Mouse (Mus musculus) kidney, embryonic 16.5 days (tissue): Measurements from ENCODE around the gene Foxj3. TPM values are rescaled to one million over a fixed set of nuclear protein-coding genes. Genes with fewer than 3 reads are reported as not detected.
"Not testable (repeated sequence)": the region's sequence is repeated elsewhere in the genome, so short reads cannot be mapped to it uniquely, and the experiment has no call there.

ENCODE experiments used
- ATAC-seq: fragments of 200-750 bp; cut with Nextera tagmentation; 2 replicates; pipeline ENCODE4 v1.8.0; 2017; ENCODE audit warnings: moderate TSS enrichment; ENCODE audit not compliant: low FRiP score, low TSS enrichment
- H3K27ac ChIP-seq: fragments of 300-500 bp; sonication (generic); 2 replicates; pipeline ENCODE4 v1.5.1; 2014; ENCODE audit warnings: low read length
- H3K27me3 ChIP-seq: fragments of 300-500 bp; sonication (generic); 2 replicates; pipeline ENCODE4 v1.6.1; 2014; ENCODE audit warnings: low read length, control low read depth, mixed read lengths; ENCODE audit not compliant: insufficient read depth
- H3K36me3 ChIP-seq: fragments of 300-500 bp; sonication (generic); 2 replicates; pipeline ENCODE4 v1.6.1; 2014; ENCODE audit warnings: low read length, control low read depth, mixed read lengths; ENCODE audit not compliant: insufficient read depth
- H3K4me1 ChIP-seq: fragments of 300-500 bp; sonication (generic); 2 replicates; pipeline ENCODE4 v1.6.1; 2014; ENCODE audit warnings: low read length, control low read depth, mixed read lengths; ENCODE audit not compliant: insufficient read depth
- H3K4me2 ChIP-seq: fragments of 300-500 bp; sonication (generic); replicated peaks from 2 replicates; pipeline ENCODE4 v1.6.1; 2014; ENCODE audit warnings: low read depth, low read length
- H3K4me3 ChIP-seq: fragments of 300-500 bp; sonication (generic); 2 replicates; pipeline ENCODE4 v1.5.1; 2014; ENCODE audit warnings: mild to moderate bottlenecking, low read length
- H3K9ac ChIP-seq: fragments of 300-500 bp; sonication (generic); replicated peaks from 2 replicates; pipeline ENCODE4 v1.6.1; 2014; ENCODE audit warnings: low read length
- H3K9me3 ChIP-seq: fragments of 300-500 bp; sonication (generic); 2 replicates; pipeline ENCODE4 v1.6.1; 2016; ENCODE audit warnings: low read length, control low read depth
- WGBS: fragments of 180-500 bp; shearing (Covaris S2); extraction: QIAGEN DNeasy Blood & Tissue Kit; methylation state at CpG from one replicate; pipeline ENCODE4 v1.1.7; 2014; 5-methylcytosine and 5-hydroxymethylcytosine counted together
- polyA plus RNA-seq: library from polyadenylated mRNA; unstranded; fragments of >200 nt; fragmentation: Nextera tagmentation; extraction: Ambion mirVana; gene quantifications from 2 replicates; pipeline ENCODE4 v1.2.1, GENCODE M21; 2015

Gene Foxj3
- polyA plus RNA-seq: 25.4 and 27.8 TPM in 2 replicates

DNA sequence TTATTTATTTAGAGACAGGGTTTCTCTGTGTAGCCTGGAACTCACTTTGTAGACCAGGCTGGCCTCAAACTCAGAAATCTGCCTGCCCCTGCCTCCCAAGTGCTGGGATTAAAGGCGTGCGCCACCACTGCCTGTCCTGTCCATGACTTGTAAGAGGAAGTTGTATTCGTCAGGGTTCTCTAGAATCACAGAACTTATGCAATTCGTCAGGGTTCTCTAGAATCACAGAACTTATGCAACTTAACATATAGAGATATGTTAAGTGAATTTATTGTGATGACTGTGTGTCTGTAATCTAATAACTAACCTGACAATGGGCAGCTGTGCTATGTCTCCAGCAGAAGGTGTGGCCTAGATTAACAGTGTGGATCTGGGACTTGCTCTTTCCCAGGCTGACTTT is at the start of gene Foxj3:
TSS of gene Foxj3 (plus strand) at position 390 of the 400 bp plus-strand sequence.
- not testable (repeated sequence) for H3K9ac ChIP-seq, ATAC-seq, H3K27me3 ChIP-seq, H3K27ac ChIP-seq, H3K4me2 ChIP-seq, H3K36me3 ChIP-seq, H3K9me3 ChIP-seq, H3K4me3 ChIP-seq
- 93% methylated on average over 4 of the region's 4 CpGs for WGBS
- peaks cover 21% of the 10 kb centered on the region for H3K4me1 ChIP-seq

DNA sequence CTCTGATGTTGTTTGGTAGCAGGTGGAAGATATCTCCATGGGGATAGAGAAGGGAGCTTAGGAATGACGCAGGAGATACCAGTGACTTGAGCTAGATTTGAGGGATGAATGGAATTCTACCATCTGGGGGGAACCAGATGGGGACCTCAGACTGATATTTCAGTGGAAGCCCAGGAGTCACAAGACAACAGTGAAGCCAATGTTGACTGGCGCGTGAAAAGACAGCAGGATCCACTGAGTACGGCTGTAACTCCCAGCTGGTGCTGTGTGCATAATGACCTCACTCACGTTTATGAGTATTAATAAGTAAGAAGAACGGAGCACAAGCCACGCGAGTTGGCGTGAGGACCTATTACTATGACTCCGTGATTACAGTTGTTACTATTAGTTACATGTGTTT is 47.1 kb upstream of the Foxj3 start:
- Histone ChIP-seq H3K4me1 (peaks cover 8% of the 10 kb centered on the region; the same call in 1 of the 2 replicates), H3K9ac (no peak overlapping the region), H3K9me3 (no peaks in the 10 kb centered on the region), H3K36me3 (no peaks in the 10 kb centered on the region), H3K27me3 (peaks cover 20% of the 10 kb centered on the region; the same call in 1 of the 2 replicates), H3K27ac (no peak overlapping the region), H3K4me2 (no peak overlapping the region), H3K4me3 (no peak overlapping the region)
- WGBS: 93% methylated on average over 10 of the region's 10 CpGs
- ATAC-seq: no peak

DNA sequence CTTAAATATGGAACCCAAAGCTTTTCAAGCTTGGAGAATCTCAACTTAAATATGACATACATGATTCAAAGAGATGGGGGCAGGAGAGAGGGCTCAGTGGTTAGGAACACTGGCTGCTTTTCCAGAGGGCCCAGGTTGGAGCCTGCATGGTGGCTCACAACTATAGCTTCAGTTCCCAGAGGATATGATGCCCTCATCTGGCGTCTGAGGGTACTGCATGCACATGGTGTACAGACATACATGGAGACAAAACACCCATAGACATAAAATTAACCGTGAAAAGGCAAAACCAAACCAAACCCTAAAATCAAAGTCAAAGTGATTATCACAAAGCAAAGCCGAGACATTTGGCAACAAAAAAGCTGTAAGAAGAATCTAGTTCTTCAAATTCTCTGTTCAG is 46.0 kb upstream of the Foxj3 start:
- Histone ChIP-seq H3K4me1 (peaks cover 8% of the 10 kb centered on the region; the same call in 1 of the 2 replicates), H3K9ac (no peak overlapping the region), H3K4me3 (no peak overlapping the region), H3K27me3 (peaks cover 20% of the 10 kb centered on the region; the same call in 1 of the 2 replicates), H3K36me3 (no peaks in the 10 kb centered on the region), H3K4me2 (no peak overlapping the region), H3K9me3 (no peaks in the 10 kb centered on the region), H3K27ac (no peak overlapping the region)
- 77% methylated on average over 3 of the region's 3 CpGs for WGBS
- no peak for ATAC-seq

DNA sequence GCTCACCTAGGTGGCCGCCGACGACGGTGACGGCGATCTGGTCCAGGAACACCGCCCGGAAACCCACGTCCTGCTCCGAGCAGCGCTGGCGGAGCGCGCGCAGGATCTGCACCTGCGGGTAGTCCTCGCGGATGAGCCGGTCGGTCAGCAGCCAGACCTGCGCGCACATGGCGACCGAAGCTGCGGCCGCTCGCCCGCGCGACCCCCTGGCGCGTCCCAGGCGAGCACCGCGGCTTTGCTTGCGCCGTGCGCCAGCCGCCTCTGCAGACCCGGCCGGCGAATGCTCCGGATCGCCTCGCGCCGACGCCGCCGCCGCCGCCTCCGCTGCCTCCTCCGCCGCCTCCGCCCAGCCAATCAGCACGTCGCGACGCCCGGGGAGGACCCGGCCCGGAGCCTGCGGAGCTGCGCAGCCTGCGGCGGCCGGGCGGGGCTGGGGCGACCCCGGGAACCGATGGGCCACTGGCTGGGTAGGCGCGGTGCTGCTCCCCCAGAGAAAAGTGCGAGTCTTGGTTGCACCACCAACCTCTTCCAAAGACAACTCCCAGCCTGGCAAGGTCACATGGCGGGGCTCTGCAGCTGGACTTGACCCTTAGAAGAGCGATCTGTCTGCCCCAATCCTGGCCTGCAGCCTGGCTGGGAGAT is 44.4 kb upstream of the Foxj3 start, which contains the start of gene Rimkla:
TSS of gene Rimkla (minus strand) at position 338 of the 642 bp plus-strand sequence.
- peaks cover 20% of the 10 kb centered on the region; the same call in 1 of the 2 replicates for H3K27me3 ChIP-seq
- WGBS: under 1% methylated on average over 65 of the region's 77 CpGs
- peaks cover 8% of the 10 kb centered on the region; the same call in 1 of the 2 replicates for H3K4me1 ChIP-seq
- ATAC-seq: peak; percentile 92
- H3K36me3 ChIP-seq: no peaks in the 10 kb centered on the region
- peak within 1 kb of the TSS; percentile 88 for H3K4me2 ChIP-seq
- H3K27ac ChIP-seq: no peak within 1 kb of the TSS
- no peaks in the 10 kb centered on the region for H3K9me3 ChIP-seq
- H3K9ac ChIP-seq: peak within 1 kb of the TSS; percentile 65
- peak within 1 kb of the TSS; percentile 58 for H3K4me3 ChIP-seq

DNA sequence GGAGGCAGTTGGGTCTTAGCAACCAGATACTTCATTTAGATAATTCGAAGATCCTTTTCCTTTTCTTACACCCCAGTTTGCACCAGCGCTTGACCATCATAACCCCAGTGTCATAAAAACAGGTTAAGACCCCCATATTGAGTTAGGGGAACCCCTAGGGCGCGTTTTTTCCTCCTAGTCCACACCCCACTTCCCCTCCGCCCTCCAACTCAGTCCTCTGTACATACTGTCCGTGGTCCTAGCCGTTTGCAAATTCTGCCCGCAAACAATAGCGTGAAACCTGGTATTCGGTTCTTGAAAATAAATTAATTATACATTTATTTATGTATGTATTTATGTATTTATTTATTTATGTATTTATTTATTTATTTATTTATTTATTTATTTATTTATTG is 43.9 kb upstream of the Foxj3 start:
- Histone ChIP-seq H3K9ac (peak overlapping the region; percentile 65), H3K4me3 (peak overlapping the region; percentile 58), H3K9me3 (no peaks in the 10 kb centered on the region), H3K36me3 (no peaks in the 10 kb centered on the region), H3K4me1 (peaks cover 8% of the 10 kb centered on the region; the same call in 1 of the 2 replicates), H3K4me2 (peak overlapping the region; percentile 88), H3K27ac (no peak overlapping the region), H3K27me3 (peaks cover 20% of the 10 kb centered on the region; the same call in 1 of the 2 replicates)
- ATAC-seq: no peak
- WGBS: 41% methylated on average over 10 of the region's 10 CpGs

DNA sequence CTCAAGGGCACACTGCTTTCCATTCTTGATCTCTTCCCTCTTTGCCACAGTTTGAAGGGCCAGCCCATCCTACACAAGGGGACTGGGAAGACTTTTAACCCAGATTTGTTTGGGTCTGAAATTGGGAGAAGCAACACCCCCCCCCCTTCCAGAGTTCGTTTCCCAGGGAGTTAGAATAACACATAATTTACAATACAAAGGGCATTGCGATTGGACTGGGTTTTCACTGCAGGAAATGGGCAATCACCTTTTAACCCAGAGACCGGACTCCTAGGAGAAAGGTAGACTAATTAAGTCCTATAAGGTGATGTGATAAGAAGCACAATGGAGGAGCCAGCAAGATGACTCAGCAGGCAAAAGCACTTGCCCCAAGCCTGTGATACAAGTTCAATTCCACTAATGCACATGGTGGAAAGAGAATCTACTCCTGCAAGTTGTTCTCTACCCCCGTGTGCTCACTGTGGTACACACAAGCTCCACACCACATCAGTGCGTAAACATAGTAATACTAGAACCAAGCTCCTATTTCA is 38.4 kb upstream of the Foxj3 start:
- no peak overlapping the region for H3K9ac ChIP-seq
- no peak overlapping the region for H3K4me3 ChIP-seq
- H3K9me3 ChIP-seq: no peaks in the 10 kb centered on the region
- H3K36me3 ChIP-seq: no peaks in the 10 kb centered on the region
- no peak overlapping the region for H3K4me2 ChIP-seq
- no peak overlapping the region for H3K27ac ChIP-seq
- 36% methylated on average over 5 of the region's 5 CpGs for WGBS
- no peak for ATAC-seq
- H3K4me1 ChIP-seq: no peaks in the 10 kb centered on the region
- H3K27me3 ChIP-seq: peaks cover 1% of the 10 kb centered on the region; the same call in 1 of the 2 replicates

DNA sequence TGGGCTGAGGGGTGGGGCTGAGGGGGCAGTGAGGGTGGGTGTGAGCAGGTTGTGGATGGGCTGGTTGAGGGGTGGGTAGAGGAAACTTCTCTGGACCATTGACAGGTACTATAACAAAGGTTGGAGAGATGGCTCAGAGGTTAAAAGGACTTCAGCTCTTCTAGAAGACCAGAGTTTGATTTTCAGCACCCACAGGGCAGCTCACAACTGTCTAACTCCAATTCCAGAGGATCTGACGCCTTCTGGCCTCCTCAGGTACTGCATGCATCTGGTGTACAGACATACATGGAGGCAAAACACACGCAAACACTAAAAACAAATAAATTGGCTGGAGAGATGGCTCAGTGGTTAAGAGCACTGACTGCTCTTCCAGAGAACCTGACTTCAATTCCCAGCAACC is 25.2 kb upstream of the Foxj3 start:
- Histone ChIP-seq H3K4me3 (no peak overlapping the region), H3K4me2 (no peak overlapping the region), H3K27ac (no peak overlapping the region), H3K9me3 (no peaks in the 10 kb centered on the region), H3K4me1 (no peaks in the 10 kb centered on the region), H3K9ac (no peak overlapping the region), H3K36me3 (no peaks in the 10 kb centered on the region), H3K27me3 (no peaks in the 10 kb centered on the region)
- no peak for ATAC-seq
- 73% methylated on average over 2 of the region's 2 CpGs for WGBS

DNA sequence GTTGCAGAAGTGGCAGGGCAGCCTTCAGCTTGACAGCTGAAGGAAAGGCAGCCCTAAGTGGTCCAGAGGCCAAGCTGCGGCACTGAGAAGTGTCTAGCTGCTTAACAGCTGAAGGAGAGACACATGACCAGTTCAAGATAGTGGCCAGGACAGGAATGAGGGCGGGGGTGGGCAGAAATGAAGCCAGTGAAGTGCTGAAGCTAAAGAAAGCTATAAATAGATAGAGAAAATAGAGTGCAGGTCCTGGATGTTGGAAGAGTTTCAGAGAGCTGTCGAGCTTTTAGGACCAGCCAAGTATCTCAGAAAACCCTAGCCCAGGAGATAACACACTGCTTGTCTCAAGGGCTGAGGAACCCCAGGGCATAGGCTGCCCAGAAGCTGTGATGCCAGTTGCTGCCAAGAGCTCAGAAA is 24.1 kb upstream of the Foxj3 start:
- Histone ChIP-seq H3K4me2 (no peak overlapping the region), H3K27me3 (no peaks in the 10 kb centered on the region), H3K4me3 (no peak overlapping the region), H3K36me3 (no peaks in the 10 kb centered on the region), H3K9ac (no peak overlapping the region), H3K27ac (no peak overlapping the region), H3K9me3 (no peaks in the 10 kb centered on the region), H3K4me1 (no peaks in the 10 kb centered on the region)
- WGBS: 72% methylated on average over 3 of the region's 3 CpGs
- ATAC-seq: no peak

DNA sequence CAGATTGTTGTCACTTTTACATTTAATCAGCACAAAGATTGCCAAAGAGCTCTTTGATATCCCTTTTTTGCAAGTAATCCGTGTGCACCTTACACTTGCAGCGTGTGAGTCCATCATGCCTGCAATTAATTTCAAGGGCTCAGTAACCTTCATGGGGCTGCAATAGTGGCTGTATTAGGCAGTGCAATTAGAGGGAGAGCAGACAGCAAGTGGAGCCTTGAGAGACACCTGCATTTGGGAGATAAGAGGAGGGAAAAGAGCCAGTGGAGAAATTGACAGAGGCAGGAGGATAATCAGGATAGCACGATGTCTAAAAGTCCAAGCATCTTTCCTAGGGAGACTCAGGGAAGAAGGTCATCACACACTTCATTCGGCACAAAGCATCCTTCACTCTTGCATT is 13.2 kb upstream of the Foxj3 start:
- Histone ChIP-seq H3K36me3 (no peaks in the 10 kb centered on the region), H3K27ac (no peak overlapping the region), H3K4me2 (no peak overlapping the region), H3K9ac (no peak overlapping the region), H3K9me3 (no peaks in the 10 kb centered on the region), H3K4me1 (no peaks in the 10 kb centered on the region), H3K27me3 (no peaks in the 10 kb centered on the region), H3K4me3 (no peak overlapping the region)
- 75% methylated on average over 4 of the region's 4 CpGs for WGBS
- no peak for ATAC-seq

DNA sequence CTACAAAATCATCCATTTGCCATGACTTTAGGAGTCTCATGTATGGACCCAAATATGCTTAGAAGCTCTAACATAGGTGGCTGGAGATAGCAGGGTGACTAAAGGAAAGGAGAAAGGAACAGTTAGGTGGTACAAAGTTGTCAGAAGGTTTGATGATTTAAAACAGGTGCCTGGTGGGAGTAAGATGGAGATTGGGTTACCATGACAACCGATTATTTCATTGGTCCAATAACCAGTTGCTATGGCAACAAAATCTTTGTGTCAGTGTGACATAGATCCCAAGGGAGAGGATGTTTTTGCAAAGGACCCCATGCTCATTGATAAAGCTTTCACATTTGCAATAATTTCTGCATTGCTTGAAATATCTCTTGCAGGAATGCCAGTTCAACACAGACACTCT is 12.8 kb upstream of the Foxj3 start:
- WGBS: 77% methylated on average over 1 of the region's 1 CpGs
- H3K27ac ChIP-seq: no peak overlapping the region
- no peak overlapping the region for H3K4me3 ChIP-seq
- ATAC-seq: no peak
- H3K4me1 ChIP-seq: no peaks in the 10 kb centered on the region
- H3K27me3 ChIP-seq: no peaks in the 10 kb centered on the region
- no peaks in the 10 kb centered on the region for H3K9me3 ChIP-seq
- H3K36me3 ChIP-seq: no peaks in the 10 kb centered on the region
- H3K4me2 ChIP-seq: no peak overlapping the region
- H3K9ac ChIP-seq: no peak overlapping the region
